Mouse (Mus musculus): ENCODE measurements at regions not wholly inside any gene's neighbourhood (a gene's known extent, or its start where the extent isn't known, plus 50 kb on each side); places are given as distances from the start of the nearest gene placed in this dataset.
"Not testable (repeated sequence)": the region's sequence is repeated elsewhere in the genome, so short reads cannot be mapped to it uniquely, and the experiment has no call there.

GRCm38 (mm10) chr8:63829096-63829495 is 123.0 kb downstream of the Sgo2b start:
- no peak for ATAC-seq (ENCODE audit: low FRiP score, low TSS enrichment)
- no peak overlapping the region for H3K4me2 ChIP-seq (replicated peaks; ENCODE audit: low read depth, low read length)
- no peaks in the 10 kb centered on the region for H3K36me3 ChIP-seq (ENCODE audit: control insufficient read depth, insufficient read depth, low read length)
- no peaks in the 10 kb centered on the region for H3K27me3 ChIP-seq (ENCODE audit: control insufficient read depth, insufficient read depth, low read length)
- no peaks in the 10 kb centered on the region for H3K4me1 ChIP-seq (ENCODE audit: control insufficient read depth, insufficient read depth, low read length)
- H3K9me3 ChIP-seq (ENCODE audit: control insufficient read depth, low read length), result no peaks in the 10 kb centered on the region
- no peak overlapping the region for H3K27ac ChIP-seq (ENCODE audit: low read depth, low read length)
- no peak overlapping the region for H3K9ac ChIP-seq (ENCODE audit: low read depth, low read length)
- H3K4me3 ChIP-seq (ENCODE audit: low read length), result no peak overlapping the region

- Histone ChIP-seq H3K4me2 (replicated peaks; ENCODE audit: low read depth, low read length) (no peak overlapping the region), H3K4me1 (ENCODE audit: control insufficient read depth, insufficient read depth, low read length) (no peaks in the 10 kb centered on the region), H3K36me3 (ENCODE audit: control insufficient read depth, insufficient read depth, low read length) (no peaks in the 10 kb centered on the region), H3K4me3 (ENCODE audit: low read length) (no peak overlapping the region), H3K27me3 (ENCODE audit: control insufficient read depth, insufficient read depth, low read length) (no peaks in the 10 kb centered on the region), H3K27ac (ENCODE audit: low read depth, low read length) (no peak overlapping the region), H3K9me3 (ENCODE audit: control insufficient read depth, low read length) (no peaks in the 10 kb centered on the region), H3K9ac (ENCODE audit: low read depth, low read length) (no peak overlapping the region)
- no peak for ATAC-seq (ENCODE audit: low FRiP score, low TSS enrichment)
Observed at GRCm38 (mm10) chr8:63828141-63828540, 123.9 kb downstream of the Sgo2b start.

- Histone ChIP-seq H3K9ac (ENCODE audit: low read depth, low read length) (no peak overlapping the region), H3K27me3 (ENCODE audit: control insufficient read depth, insufficient read depth, low read length) (no peaks in the 10 kb centered on the region), H3K4me2 (replicated peaks; ENCODE audit: low read depth, low read length) (no peak overlapping the region), H3K4me3 (ENCODE audit: low read length) (no peak overlapping the region), H3K36me3 (ENCODE audit: control insufficient read depth, insufficient read depth, low read length) (no peaks in the 10 kb centered on the region), H3K4me1 (ENCODE audit: control insufficient read depth, insufficient read depth, low read length) (no peaks in the 10 kb centered on the region), H3K27ac (ENCODE audit: low read depth, low read length) (no peak overlapping the region), H3K9me3 (ENCODE audit: control insufficient read depth, low read length) (no peaks in the 10 kb centered on the region)
- WGBS, result 82% methylated on average over 2 of the region's 2 CpGs
- no peak for ATAC-seq (ENCODE audit: low FRiP score, low TSS enrichment)
Observed at GRCm38 (mm10) chr8:63784496-63784895, 167.6 kb downstream of the Sgo2b start.

- no peak overlapping the region for H3K4me3 ChIP-seq (ENCODE audit: low read length)
- no peak overlapping the region for H3K4me2 ChIP-seq (replicated peaks; ENCODE audit: low read depth, low read length)
- no peak overlapping the region for H3K9ac ChIP-seq (ENCODE audit: low read depth, low read length)
- no peak overlapping the region for H3K27ac ChIP-seq (ENCODE audit: low read depth, low read length)
- no peaks in the 10 kb centered on the region for H3K9me3 ChIP-seq (ENCODE audit: control insufficient read depth, low read length)
- H3K36me3 ChIP-seq (ENCODE audit: control insufficient read depth, insufficient read depth, low read length), result no peaks in the 10 kb centered on the region
- H3K27me3 ChIP-seq (ENCODE audit: control insufficient read depth, insufficient read depth, low read length), result no peaks in the 10 kb centered on the region
- H3K4me1 ChIP-seq (ENCODE audit: control insufficient read depth, insufficient read depth, low read length), result no peaks in the 10 kb centered on the region
- ATAC-seq (ENCODE audit: low FRiP score, low TSS enrichment), result no peak
Observed at GRCm38 (mm10) chr8:63760891-63761290, 191.2 kb downstream of the Sgo2b start.

- not testable (repeated sequence) for ATAC-seq (ENCODE audit: low FRiP score, low TSS enrichment); H3K36me3 ChIP-seq (ENCODE audit: control insufficient read depth, insufficient read depth, low read length); H3K9me3 ChIP-seq (ENCODE audit: control insufficient read depth, low read length); H3K4me1 ChIP-seq (ENCODE audit: control insufficient read depth, insufficient read depth, low read length); H3K4me3 ChIP-seq (ENCODE audit: low read length); H3K27ac ChIP-seq (ENCODE audit: low read depth, low read length); H3K4me2 ChIP-seq (replicated peaks; ENCODE audit: low read depth, low read length); H3K9ac ChIP-seq (ENCODE audit: low read depth, low read length); H3K27me3 ChIP-seq (ENCODE audit: control insufficient read depth, insufficient read depth, low read length)
- WGBS, result 93% methylated on average over 4 of the region's 4 CpGs
Observed at GRCm38 (mm10) chr8:63759931-63760330, 192.1 kb downstream of the Sgo2b start.

GRCm38 (mm10) chr8:63755236-63755635 is 196.8 kb downstream of the Sgo2b start:
- H3K9ac ChIP-seq (ENCODE audit: low read depth, low read length), result no peak overlapping the region
- H3K9me3 ChIP-seq (ENCODE audit: control insufficient read depth, low read length), result no peaks in the 10 kb centered on the region
- no peak overlapping the region for H3K27ac ChIP-seq (ENCODE audit: low read depth, low read length)
- H3K4me1 ChIP-seq (ENCODE audit: control insufficient read depth, insufficient read depth, low read length), result no peaks in the 10 kb centered on the region
- peak; percentile 71; the same call in 1 of the 2 replicates for ATAC-seq (ENCODE audit: low FRiP score, low TSS enrichment)
- H3K36me3 ChIP-seq (ENCODE audit: control insufficient read depth, insufficient read depth, low read length), result no peaks in the 10 kb centered on the region
- H3K27me3 ChIP-seq (ENCODE audit: control insufficient read depth, insufficient read depth, low read length), result no peaks in the 10 kb centered on the region
- no peak overlapping the region for H3K4me3 ChIP-seq (ENCODE audit: low read length)
- no peak overlapping the region for H3K4me2 ChIP-seq (replicated peaks; ENCODE audit: low read depth, low read length)

- Histone ChIP-seq H3K4me3 (ENCODE audit: low read length) (no peak overlapping the region), H3K4me2 (replicated peaks; ENCODE audit: low read depth, low read length) (no peak overlapping the region), H3K9ac (ENCODE audit: low read depth, low read length) (no peak overlapping the region), H3K4me1 (ENCODE audit: control insufficient read depth, insufficient read depth, low read length) (no peaks in the 10 kb centered on the region), H3K27ac (ENCODE audit: low read depth, low read length) (no peak overlapping the region), H3K9me3 (ENCODE audit: control insufficient read depth, low read length) (no peaks in the 10 kb centered on the region), H3K36me3 (ENCODE audit: control insufficient read depth, insufficient read depth, low read length) (no peaks in the 10 kb centered on the region), H3K27me3 (ENCODE audit: control insufficient read depth, insufficient read depth, low read length) (no peaks in the 10 kb centered on the region)
- no peak for ATAC-seq (ENCODE audit: low FRiP score, low TSS enrichment)
- WGBS, result 62% methylated on average over 1 of the region's 1 CpGs
Observed at GRCm38 (mm10) chr8:63754812-63755211, 197.2 kb downstream of the Sgo2b start.

- no peak overlapping the region for H3K4me3 ChIP-seq (ENCODE audit: low read length)
- H3K9me3 ChIP-seq (ENCODE audit: control insufficient read depth, low read length), result no peaks in the 10 kb centered on the region
- no peak for ATAC-seq (ENCODE audit: low FRiP score, low TSS enrichment)
- H3K4me2 ChIP-seq (replicated peaks; ENCODE audit: low read depth, low read length), result no peak overlapping the region
- no peaks in the 10 kb centered on the region for H3K27me3 ChIP-seq (ENCODE audit: control insufficient read depth, insufficient read depth, low read length)
- no peaks in the 10 kb centered on the region for H3K36me3 ChIP-seq (ENCODE audit: control insufficient read depth, insufficient read depth, low read length)
- H3K27ac ChIP-seq (ENCODE audit: low read depth, low read length), result no peak overlapping the region
- H3K4me1 ChIP-seq (ENCODE audit: control insufficient read depth, insufficient read depth, low read length), result no peaks in the 10 kb centered on the region
- H3K9ac ChIP-seq (ENCODE audit: low read depth, low read length), result no peak overlapping the region
Observed at GRCm38 (mm10) chr8:63753236-63753635, 198.8 kb downstream of the Sgo2b start.

- no peak for ATAC-seq (ENCODE audit: low FRiP score, low TSS enrichment)
- H3K36me3 ChIP-seq (ENCODE audit: control insufficient read depth, insufficient read depth, low read length), result no peaks in the 10 kb centered on the region
- no peaks in the 10 kb centered on the region for H3K27me3 ChIP-seq (ENCODE audit: control insufficient read depth, insufficient read depth, low read length)
- no peak overlapping the region for H3K9ac ChIP-seq (ENCODE audit: low read depth, low read length)
- H3K9me3 ChIP-seq (ENCODE audit: control insufficient read depth, low read length), result no peaks in the 10 kb centered on the region
- no peak overlapping the region for H3K4me3 ChIP-seq (ENCODE audit: low read length)
- H3K27ac ChIP-seq (ENCODE audit: low read depth, low read length), result no peak overlapping the region
- no peaks in the 10 kb centered on the region for H3K4me1 ChIP-seq (ENCODE audit: control insufficient read depth, insufficient read depth, low read length)
- no peak overlapping the region for H3K4me2 ChIP-seq (replicated peaks; ENCODE audit: low read depth, low read length)
Observed at GRCm38 (mm10) chr8:63734411-63734810, 217.6 kb downstream of the Sgo2b start.

- ATAC-seq (ENCODE audit: low FRiP score, low TSS enrichment); H3K4me2 ChIP-seq (replicated peaks; ENCODE audit: low read depth, low read length); H3K9me3 ChIP-seq (ENCODE audit: control insufficient read depth, low read length); H3K9ac ChIP-seq (ENCODE audit: low read depth, low read length); H3K27me3 ChIP-seq (ENCODE audit: control insufficient read depth, insufficient read depth, low read length); H3K27ac ChIP-seq (ENCODE audit: low read depth, low read length); H3K4me3 ChIP-seq (ENCODE audit: low read length); H3K4me1 ChIP-seq (ENCODE audit: control insufficient read depth, insufficient read depth, low read length); H3K36me3 ChIP-seq (ENCODE audit: control insufficient read depth, insufficient read depth, low read length): not testable (repeated sequence)
- 93% methylated on average over 6 of the region's 6 CpGs for WGBS
Observed at GRCm38 (mm10) chr8:63730741-63731140, 221.3 kb downstream of the Sgo2b start.
